Mouse (Mus musculus) retina, embryonic 14.5 days (tissue): ENCODE measurements at regions not wholly inside any gene's neighbourhood (a gene's known extent, or its start where the extent isn't known, plus 50 kb on each side); places are given as distances from the start of the nearest gene placed in this dataset.

Experiments
- DNase-seq: peaks from one replicate; pipeline ENCODE4 v3.0.0-alpha.2; 2015; ENCODE audit warnings: low spot score

DNA sequence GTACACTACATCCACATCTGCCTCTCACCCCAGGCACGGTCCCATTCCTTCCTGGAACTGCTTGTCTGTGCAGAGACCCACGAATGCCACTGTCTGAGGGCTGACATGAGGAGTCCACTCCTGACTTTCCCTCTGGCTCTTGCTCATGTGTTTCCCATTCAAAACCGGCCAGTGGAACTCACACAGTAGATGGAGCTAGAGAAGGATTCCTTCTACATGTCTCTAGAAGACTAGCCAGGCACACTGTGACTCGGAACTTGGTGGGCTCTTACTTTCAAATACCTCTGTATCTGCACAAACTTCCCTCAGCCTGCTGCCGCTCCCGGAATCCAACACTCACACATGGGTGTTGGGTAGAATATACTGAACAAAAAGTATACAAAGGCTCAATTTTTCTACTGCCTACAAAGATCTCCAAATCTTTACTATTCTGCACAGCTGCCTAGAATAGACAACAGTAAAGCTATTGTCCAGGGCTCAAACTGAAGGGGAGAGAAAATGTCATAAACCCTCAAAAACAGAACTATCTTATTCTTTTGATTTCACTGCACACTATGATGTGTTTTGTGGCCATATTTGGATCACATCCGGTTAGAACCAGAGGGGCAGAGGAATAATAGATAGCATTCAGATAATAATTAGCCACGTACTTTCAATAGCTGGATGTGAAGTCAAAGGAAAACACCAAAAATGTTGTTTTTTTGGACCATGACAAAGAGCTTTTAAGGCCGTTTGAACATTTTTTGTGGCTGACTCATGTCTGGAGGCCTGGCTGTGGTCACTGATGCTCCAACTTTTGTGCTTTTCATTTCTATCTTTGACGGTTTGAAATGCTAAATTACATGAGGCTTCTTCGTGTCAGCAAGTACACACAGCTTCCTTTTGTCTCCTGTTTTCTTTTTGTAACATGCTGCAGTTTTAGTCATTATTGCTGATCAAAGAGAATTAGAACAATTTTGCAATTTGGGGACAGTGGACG lies 164.3 kb upstream of the Foxd3 start:
- no peak for DNase-seq

DNA sequence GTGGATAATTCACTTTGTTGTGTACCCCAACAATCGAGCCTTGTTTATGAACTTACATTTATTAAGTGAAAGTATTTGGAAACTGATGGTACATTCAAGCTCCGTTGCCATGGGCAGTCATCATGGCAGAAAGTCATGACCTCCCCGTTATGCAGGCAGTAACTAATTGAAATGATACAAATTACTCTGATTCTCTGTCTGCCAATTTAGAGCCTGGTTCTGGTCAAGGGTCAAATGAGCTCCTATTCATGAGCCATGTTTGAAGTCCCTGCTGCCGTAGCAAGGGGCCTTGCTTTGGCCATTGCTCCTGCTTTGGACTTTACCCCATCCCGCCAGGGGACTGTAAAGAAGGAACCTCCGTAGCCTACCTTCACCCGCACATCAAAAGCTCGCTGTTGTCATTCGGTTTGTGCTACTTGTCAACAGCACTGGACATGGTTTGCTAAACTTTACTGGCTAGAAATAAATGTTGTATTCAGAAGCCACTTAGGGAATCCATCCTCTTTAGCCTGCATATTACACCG lies 152.8 kb upstream of the Foxd3 start:
- peak; percentile 41 for DNase-seq

DNA sequence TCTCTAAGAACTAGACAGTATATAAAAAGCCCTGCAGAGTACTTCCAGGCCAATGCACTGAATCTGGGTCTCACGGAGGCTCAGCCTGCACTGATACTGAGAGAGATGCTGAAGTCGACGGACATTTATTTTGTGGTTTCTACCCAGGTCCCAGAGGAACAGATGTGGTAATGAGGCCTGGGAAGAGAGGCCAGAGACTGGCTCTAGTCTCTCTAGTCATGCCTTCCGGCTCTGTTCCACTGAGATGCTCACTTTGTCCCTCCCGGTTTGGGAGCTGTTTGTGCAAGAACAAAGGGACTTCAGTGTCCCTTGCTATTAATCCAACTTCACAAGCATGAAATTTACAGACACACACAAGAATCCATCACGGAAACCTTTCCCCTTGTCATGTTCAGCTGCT lies 144.1 kb upstream of the Foxd3 start:
- DNase-seq: no peak

DNA sequence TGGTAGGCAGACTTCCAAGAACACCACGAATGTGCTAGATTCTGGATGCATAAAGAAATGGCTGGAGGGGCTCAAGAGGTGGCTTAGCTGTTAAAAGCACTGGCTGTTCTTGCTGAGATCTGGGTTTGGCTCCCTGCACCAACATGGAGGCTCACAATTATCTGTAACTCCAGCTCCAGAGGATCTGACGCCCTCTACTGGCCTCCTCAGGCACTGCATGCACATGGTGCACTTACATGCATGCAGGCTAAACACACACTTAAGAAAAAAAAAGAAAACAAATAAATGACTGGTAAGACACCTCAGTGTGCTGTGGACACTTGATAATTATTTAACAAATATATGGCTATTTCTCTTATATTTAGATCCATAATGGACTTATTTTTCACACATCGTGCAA lies 139.2 kb upstream of the Foxd3 start:
- DNase-seq: no peak

DNA sequence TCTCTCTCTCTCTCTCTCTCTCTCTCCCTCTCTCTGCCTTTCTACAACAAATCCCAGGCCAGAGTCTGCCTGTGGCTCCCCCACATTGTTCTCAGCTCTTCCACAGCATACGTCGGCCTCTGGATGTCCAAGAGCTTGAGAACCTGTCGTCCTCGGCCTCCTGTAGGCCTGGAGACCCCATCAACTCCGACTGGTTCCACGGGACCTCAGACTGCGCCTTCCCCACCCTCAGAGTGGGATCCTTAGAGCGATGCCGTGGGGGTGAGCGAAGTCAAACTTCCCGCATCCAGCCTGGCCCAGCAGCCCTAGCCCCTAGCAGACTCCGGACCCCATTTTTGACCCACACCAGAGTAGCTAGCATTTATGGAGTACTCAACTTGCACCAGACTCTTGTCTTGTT lies 128.7 kb upstream of the Foxd3 start:
- no peak for DNase-seq

DNA sequence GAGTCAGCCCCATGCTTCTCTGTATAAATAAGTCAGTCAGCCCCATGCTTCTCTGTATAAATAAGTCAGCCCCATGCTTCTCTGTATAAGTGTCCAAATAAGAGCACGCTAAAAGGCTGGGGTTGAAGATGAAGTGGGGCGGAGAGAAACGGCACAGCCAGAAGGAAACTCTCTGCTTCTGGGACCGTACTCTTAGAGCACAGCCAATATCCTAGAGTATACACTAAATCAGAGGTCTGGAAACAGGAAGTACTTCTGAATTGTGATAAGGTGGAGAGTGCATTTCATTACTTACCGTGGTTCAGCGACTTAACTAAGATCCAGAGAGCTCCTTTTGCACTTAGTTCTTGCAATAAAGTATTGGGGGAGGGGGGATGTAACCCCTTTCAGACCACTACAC lies 112.1 kb upstream of the Foxd3 start:
- DNase-seq: no peak

DNA sequence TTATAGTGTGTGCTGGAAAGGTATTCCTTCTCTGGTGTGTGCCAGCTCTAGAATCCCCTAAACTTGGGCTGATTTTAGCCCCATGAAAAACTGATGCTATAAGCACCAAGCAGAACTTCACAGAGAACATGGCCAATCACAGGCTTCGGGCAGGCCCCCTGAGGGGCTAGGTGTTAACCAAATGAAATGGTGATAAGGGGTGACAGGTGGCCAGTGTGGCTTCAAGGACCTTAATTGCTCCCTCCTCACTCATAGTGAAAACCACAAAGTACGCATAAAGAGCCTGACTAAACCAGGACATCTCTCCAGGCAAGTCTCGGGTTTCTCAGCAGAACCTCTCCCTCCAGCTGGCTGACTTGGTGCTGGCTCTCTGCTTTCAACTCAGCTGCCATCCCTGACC lies 110.4 kb upstream of the Foxd3 start:
- DNase-seq: no peak

DNA sequence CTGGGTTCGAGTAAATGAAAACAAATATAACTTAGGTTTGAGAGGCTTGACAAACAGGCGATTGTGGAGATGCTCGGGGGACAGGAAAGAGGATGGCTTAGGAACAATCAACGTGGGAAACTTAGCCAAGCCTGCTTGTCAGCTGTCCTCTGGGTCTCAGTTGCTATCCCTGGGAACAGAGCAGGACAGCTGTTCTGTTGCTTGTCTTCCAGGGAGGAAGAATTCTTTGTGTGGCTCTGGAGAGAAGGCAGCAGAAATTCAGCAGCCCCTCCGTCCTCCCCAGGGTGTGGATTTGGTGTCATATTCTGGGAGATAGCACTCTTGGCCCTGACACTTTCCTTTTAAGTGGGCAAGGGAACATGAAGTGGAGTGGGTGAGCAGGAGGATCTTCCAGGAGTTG lies 98.1 kb upstream of the Foxd3 start:
- DNase-seq: no peak

DNA sequence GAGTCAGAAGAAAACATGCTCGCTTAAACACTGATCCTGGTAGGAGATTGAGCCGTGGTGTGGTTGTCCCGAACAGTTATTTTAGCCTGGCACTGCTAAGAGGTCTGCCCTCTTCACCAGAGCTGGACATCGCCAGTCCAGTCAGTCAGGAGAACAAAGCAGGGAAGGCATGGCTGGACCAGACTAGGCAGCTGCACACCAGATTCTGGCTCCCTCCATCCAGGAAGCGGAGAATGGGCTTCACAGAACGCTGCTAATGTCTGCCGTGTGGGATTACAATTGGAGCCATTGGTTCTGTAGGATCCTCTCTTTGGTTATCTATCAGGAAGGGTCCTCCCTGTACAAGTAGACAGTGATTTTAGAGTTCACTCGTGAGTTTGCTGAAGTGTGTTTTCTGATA lies 95.5 kb upstream of the Foxd3 start:
- DNase-seq: no peak

DNA sequence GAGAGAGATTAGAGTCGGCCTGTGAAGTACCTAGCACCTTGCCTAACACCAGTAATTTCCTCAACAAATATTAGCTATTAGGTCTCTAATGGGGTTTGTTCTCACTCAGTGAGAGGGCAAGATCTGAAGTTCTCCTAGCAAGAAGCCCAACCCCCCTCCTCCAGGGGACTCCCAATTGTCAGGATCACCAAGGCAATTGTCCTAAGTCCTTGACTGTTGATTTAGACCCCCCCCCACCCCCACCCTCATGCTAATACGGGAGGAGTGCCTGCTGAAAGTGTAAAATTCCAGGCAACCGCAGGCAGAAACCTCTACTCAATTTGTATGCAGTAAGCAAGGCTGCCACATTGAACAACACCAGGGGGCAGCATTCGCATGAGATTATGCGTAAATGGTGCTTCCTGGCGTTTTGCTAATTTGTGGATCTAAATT lies 94.6 kb upstream of the Foxd3 start:
- DNase-seq: peak; percentile 58

DNA sequence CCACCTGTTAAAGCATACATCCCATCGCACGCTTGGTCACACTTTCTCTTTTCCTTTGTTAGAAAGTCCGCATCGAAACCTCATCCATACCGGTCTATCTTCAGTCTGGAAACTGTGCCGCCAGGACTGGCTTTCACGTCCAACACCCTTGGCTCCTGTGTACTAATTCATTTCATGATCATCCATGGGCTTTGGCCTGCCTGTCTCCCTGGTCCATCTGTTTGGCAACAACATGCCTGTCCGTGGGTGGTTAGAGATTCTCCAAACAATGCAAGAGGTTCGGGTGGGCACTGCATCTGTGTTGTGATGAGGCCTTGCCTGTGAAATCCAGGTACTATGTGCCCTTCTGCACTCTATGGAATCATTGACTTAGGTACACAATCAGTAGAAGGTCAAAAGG lies 90.7 kb upstream of the Foxd3 start:
- no peak for DNase-seq

DNA sequence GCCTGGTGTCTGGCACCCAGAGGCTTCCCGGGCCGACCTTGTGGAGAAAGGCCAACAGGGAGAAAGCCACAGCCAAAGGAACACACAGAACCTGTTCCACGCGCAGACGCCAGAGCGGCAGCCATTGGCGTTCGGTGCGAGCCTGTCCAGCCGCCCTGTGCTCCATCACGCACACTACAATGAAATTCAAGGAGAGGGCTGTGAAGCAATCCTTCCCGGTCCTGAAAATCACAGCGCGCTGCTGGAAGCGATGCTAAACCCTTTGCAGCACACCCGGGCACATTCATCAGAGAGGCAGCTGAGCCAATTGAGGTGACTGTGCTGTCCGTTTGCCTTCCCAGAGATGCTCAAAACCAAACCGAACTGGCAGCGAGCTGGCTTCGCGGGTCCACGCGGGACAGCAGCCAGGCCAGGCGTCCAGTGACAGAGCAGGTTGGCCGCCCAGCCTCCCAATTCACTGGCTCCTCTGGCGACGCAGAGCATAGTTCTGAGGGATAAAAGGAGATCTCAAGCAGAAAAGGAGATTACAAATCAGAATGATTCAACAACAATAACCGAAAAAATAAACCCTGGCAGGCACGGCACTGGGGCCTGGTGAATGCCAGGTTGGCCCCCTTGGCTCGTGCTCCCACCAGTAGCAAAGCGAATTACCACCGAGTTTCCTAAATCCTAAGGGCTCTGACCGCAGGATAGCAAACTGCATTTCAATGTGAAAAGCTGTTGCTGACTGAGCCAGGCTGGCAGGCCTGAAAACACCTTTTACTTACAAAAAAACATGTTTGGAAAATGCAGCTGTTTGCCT lies 83.1 kb upstream of the Foxd3 start:
- peak; percentile 63 for DNase-seq

DNA sequence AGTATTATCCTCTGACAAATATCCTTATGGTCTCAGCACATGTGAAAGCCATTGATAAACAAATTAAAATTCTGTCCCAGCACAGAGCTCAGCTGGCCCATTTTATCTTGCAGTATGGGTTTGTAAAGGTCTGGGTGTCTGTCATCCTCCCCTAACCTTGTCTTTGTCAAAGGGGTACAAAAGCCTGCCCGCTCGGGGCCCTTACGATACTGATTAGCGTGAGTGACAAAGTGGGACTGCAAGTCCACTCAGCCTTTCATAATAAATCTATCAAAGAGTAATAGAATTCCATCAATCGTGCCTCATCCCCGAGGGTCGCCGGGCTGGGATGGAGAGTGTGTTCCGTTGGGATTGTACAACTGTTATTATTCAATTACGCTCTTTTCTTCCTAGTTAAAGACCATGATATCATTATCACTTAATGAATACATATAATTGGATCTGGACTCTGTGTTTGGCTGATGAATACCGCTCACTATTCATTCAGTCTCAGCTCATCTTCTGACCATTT lies 82.0 kb upstream of the Foxd3 start:
- DNase-seq: peak; percentile 75

DNA sequence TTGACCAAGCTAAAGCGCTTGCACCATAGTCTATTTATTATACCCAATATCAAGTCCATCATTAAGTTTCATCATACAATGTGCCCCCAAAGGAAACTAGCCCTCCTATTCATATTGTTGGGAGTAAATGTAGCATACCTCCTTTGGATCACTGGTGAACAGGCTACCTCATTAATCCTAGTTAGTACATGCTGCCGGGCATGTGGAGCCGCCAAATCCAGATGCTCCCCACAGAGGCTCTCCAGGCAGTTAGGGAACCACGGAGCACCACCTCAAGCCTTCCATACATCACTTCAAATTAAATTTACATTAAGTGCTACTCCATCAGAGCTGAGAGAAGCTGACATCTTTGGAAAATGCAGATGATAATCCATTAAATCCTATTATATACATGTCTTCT lies 81.1 kb upstream of the Foxd3 start:
- DNase-seq: peak; percentile 63

DNA sequence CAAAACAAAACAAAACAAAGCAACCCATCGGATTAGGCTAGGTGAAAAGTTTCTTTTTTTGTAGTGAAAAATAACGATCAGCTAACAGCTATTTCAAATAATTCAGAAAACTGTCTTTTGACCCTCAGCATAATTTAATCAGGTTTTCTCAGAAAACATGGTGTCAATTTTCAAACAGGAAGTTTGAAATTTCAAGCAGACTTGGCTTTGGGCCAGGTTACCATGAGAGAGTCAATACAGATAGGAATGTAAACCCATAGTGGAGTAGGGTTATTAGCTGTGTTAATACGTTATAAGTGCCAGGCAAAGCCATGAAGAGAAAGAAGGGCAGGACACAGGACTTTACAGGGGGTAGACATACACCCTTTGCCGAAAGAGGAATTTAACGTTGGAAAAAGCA lies 58.3 kb upstream of the Foxd3 start:
- no peak for DNase-seq

DNA sequence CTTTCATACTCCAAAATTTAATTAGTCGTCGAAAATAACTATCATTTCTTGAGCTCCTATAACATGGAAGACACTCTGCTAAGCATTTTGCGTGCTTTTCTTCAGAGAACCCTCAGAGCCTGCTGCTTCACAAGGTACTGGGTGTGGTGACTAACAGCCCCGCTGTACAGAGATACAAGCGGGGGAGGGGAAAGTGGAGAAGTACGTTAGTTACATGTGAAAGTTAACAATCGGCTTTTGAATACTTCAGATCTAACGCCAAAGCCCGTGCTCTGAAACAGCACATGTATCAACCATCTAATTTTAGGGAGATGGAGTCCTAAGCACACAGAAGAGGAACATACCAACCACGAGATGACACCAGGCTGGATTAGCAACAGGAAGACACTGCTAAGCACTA lies 55.4 kb upstream of the Foxd3 start:
- peak; percentile 39 for DNase-seq

DNA sequence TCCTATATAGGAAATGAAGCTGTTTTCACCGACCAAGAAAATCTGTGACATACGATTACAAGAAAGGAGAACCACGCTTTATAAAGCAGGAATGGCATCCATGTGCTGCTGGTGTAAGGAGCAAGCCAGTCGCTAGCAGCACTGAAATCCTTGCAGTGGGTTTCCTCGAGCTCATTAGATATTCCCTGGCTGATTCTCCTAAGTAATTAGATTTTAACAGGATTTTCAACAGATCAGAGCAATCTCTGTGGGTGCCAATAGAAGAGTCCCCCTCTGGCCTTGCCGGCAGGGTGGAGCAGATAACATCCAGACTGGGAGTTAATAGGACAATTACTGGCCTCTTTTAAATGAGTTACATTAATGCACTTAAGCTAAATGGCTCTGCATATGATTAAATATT lies 54.6 kb upstream of the Foxd3 start:
- DNase-seq: peak; percentile 26
